Mouse (Mus musculus): Measurements from ENCODE around the gene Rps27rt.
"Not testable (repeated sequence)": the region's sequence is repeated elsewhere in the genome, so short reads cannot be mapped to it uniquely, and the experiment has no call there.

The Rps27rt gene

DNA sequence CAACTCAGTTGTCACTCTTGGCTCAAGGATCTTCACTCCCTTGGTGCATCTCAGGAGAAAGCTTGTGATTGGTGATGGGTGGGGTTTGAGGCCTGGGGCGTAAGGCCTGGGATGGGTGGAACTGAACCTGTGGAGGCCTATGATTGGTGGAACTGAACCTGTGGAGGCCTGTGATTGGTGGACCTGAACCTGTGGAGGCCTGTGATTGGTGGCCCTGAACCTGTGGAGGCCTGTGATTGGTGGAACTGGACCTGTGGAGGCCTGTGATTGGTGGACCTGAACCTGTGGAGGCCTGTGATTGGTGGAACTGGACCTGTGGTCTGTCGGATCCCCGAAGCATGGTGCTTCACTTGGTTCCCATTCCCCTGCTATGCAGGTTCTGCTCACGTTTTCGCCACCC lies 3.2 kb upstream of the Rps27rt start:
- no peak for DNase-seq (ENCODE audit: low spot score in 2 of 2)

DNA sequence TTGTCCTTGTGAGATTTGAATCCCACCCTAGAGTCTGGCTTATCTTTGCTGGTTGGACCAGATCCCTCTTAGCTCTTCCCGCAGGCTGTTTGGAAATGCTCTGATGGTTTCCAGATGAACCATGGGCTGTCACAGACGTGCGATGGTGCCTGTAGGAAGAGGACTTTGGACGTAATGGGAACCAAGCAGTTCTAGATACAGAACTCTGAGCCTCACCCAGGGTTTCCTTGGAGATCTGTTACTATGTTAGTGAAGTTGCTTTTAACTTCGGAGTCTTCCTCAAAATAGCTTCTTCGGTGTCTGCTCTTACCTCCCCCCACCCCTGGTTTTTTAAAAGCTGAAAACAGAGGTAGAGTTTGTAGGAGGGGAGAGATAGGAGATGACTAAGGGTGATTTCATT lies 2.6 kb downstream of the Rps27rt start:
- DNase-seq (ENCODE audit: low spot score in 2 of 2) = peak; percentile 35 to 60

DNA sequence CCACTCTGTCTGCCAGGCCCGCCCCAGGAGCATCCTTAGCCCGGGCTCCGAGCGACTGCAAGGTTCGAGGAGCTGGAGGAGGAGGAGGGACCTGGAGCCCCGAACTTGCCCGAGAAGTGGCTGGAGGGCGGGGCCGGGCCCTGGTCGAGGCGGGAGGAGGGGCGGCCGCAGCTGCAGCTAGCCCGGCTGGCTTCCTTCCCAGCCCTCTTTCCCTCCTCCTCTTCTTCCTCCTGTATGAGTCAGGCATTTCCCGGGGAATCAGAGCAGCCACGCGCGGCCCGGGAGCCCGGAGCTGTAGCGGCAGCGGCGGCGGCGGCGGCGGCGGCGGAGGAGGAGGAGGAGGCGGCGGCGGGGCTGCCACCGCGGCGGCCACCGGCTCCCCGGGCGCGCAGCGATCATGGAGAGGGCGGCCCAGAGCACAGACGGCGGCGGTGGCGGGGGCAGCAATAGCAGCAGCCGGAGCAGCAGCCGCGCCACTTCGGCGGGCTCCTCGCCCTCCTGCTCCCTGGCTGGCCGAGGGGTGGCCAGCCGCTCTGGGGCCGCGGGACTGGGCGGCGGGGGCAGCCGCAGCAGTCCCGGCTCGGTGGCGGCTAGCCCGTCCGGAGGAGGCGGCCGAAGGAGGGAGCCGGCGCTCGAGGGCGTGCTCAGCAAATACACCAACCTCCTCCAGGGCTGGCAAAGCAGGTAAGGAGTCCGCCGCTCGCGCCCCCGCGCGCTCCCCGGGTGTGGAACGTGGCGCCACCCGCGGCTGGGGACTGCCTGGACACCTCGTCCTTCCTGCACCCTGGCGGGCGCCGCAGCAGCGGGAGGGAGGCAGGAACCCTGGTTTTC lies 4.0 kb downstream of the Rps27rt start, which contains the start of gene Osbpl10:
Osbpl10 (plus strand) TSS at position 289 of the 831 bp plus-strand sequence.
- DNase-seq (ENCODE audit: low spot score in 2 of 2) = peak; percentile 82 to 85

DNA sequence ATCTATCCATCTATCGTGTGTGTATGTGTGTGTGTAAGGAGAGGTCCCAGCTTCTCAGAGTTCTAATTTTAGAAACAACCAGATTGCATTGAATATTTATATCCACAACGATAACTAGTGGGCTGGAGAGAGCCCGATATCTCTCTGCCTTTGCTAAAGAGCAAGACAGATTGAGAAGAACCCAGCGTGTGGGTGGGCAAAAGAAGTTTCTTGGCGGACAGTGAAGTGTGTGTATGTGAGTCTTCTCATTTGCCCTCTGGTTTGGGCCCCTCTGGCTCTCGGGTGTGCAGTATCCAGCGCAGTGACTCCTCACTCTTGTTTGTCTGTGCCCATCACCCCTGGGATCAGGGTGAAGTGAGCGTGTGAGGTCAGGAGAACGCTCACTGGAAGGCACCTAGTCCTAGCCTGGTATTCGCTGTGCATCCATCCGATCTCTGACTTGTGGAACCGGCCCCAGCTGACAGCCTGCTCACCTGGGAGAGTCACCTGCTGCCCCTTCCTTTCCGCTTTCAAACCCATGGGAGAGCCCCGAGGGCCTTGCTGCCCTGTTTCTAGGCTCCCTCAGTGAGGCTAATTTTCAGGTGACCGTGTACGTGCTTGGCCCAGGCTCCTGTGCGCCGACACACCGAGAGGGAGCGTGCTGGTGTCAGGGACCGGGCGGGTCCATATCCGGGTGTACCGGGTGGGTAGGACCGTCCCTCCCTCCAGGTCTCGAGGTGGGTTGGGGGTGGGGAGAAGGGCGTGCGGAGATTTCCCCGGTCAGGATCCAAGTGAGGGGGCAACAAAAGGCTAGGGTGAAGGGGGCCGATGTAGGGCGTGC lies 4.9 kb downstream of the Rps27rt start:
- DNase-seq (ENCODE audit: low spot score in 2 of 2) = peak; percentile 61 to 70

DNA sequence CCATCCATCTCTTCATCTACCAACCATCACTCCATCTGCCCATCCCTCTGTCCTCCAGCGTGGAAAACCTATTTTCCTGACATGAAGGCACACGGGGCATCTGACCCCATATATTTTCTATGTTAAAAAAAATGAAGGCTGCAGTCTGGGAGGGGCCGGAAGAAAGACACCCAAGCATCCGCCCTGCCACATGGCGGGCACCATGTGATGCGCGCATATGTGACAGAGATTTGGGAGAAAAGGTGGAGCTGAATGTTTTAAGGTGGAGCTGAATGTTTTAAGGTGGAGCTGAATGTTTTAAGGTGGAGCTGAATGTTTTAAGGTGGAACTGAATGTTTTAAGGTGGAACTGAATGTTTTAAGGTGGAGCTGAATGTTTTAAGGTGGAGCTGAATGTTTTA lies 16.3 kb downstream of the Rps27rt start:
- DNase-seq (ENCODE audit: low spot score in 2 of 2) = not testable (repeated sequence)

DNA sequence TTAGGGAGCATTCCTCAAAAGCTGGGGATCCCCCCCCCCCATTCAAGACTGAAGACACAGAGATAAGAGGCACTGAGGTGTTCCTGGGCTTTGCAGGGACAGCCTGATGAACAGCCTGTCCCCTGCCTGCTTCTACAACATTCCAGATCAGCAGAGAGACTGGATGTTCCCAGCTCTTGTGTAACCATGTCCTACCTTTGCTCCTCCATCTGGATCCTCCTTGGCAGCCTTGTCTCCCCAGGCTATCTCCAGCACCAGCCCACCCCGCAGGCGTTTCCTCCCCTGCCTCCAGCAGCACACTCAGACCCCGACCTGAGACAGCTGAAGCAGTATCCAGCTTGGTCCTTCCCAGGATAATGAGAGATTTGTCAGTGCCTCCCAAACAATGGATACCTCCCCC lies 18.4 kb downstream of the Rps27rt start:
- DNase-seq (ENCODE audit: low spot score in 2 of 2) = no peak

DNA sequence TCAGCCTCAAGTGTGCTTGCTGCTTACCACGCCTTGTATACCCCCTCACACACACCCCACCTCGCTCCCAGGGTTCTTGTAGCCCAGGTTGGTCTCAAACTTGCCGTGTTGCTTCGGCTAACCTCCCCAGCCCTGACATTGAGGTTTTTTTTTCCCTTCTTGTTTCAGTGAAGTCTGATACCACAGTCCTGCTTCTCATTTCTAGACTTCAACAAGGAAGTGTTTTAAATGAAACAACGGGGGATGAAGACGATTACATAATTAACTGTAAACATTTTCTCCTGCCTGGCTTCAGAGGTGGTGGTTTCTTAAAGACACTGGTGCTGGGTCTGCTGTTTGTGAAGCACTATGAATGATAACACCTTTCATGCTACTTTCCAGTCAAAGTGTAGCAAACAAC lies 21.7 kb downstream of the Rps27rt start:
- DNase-seq (ENCODE audit: low spot score in 2 of 2) = no peak

DNA sequence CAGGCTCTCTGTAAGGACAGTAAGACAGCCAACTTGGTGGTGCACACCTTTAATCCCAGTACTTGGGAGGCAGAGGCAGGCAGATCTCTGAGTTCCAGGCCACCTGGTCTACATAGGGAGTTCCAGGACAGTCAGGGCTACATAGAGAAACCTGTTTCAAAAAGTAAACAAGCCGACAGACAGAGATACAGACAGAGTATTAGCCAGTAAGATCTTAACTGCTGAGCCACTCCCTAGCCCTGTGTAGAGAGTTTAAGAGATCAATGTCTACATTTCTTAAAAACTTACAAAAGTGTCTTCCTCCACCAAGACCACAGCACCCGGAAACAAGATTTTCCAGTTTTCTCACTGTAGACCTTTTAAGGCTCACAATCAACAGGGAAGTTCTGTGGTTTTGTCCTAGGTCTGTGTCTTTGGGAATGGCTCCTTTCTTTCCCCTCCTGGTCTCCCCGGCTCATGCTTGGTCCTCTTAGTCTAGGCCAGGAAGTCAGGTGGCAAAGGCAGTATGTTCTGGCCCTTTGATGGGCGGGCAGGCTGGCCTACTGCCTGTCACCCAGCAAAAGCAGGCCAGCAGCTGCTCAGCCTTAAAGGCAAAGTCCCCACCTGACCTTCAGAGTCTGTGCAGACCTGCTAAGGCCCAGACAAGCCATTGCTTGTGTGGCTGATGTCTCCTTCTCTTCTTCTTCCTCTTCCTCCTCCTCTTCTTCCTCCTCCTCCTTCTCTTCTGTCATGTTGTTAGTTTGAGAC lies 22.3 kb downstream of the Rps27rt start:
- no peak for DNase-seq (ENCODE audit: low spot score in 2 of 2)

DNA sequence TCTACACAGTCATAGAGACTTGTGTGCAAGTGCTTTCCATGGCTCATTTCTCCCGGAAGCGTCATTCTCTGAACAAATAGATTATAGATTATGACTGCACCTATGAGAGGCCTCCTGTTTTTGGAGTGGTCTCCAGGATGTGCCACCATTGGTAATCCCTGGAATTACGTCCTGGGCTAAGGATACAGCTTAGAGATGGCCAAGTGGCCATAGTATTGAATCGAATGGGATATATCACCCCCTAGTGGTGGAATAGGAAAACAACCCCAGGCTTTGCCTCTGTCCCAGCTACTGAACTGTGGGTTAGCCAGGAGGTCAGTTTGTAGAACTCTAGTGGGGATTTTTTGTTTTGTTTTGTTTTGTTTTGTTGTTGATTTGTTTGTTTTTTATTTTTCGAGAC lies 25.6 kb downstream of the Rps27rt start:
- no peak for DNase-seq (ENCODE audit: low spot score in 2 of 2)

DNA sequence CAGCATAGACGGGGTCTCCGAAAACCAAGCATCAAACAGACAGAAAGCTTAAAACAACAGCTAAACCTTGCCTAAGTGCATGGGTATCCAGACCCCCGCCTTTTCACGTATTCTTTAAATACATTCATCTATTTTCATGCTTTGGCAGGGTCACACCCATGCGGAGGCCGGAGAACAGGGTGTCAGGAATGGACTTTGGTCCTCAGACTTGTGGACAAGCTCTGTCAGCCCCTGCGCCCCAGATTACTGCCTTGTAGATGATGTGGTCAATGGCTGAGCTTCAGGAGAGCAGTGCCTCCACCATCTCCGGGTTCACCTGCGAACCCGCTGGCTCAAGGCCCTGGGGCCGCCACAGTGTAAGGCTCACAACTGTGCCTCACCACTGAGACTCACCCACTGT lies 27.2 kb downstream of the Rps27rt start:
- no peak for DNase-seq (ENCODE audit: low spot score in 2 of 2)

DNA sequence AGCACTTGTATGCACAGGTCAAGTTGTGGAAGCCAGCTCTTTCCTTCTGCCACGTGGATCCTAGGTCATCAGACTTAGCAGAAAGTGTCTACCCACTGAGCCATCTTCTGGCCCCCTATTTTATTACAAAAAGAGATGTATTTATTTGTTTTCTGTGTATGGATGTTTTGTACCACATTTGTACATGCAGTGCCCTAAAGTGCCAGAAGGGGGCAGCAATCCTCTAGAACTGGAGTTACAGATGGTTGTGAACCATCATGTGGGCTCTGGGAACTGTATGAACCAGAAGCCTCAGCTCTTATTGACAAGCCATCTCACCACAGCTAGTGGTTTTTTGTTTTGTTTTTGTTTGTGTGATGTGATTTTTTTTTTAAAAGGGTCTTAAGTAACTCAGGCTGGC lies 29.7 kb downstream of the Rps27rt start:
- no peak for DNase-seq (ENCODE audit: low spot score in 2 of 2)

DNA sequence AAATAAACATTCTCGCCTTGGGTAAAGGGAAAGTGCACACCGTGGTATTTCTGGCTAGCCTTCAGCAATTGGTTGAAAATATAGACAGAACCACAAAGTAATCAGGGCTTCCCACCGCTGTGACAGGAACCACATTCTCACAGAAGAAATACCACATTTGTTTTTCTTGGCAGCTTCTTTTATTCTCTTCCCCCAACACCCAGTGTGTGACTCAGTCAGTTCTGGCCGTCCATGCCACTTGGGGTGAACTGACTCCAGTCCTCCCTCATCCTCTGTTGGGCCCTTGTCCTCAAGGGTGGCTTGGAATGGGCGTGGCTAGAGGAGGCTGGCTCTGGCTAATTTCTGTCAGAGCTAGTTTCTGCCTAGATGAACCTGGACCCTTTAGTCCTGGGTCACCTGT lies 34.1 kb downstream of the Rps27rt start:
- no peak for DNase-seq (ENCODE audit: low spot score in 2 of 2)

DNA sequence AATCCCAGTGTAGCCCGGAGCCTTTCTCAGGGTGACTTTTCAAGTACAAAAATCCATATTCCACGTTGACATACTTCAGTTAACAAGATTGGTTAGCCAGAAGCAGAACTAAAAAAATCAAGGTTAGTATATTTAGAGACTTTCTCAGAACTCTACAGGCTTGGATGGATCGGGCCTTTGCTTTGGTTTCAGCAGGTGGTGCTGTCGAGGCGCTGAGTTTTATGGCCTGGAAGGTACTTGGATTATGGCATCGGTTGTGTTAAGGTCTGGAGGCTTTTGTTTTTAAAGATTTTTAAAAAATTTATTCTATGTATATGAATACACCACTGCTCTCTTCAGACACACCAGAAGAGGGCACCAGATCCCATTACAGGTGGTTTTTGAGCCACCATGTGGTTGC lies 37.0 kb downstream of the Rps27rt start:
- DNase-seq (ENCODE audit: low spot score in 2 of 2) = no peak

DNA sequence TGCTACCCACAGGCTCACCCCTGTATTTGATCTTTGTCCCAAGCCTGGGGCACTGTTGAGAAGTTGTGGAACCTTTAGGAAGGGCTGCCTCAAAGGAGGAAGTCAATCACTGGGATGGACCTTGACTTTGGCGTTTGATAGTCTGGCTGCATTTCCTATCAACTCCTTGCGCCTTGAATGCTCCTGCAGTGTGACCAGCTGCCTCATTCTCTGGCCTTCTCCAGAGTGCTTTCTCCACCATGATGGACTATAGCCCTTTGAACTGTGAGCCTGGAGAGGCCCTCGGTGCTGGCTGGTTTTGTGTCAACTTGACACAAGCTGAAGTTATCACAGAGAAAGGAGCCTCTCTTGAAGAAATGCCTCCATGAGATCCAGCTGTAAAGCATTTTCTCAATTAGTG lies 37.9 kb downstream of the Rps27rt start:
- DNase-seq (ENCODE audit: low spot score in 2 of 2) = no peak

DNA sequence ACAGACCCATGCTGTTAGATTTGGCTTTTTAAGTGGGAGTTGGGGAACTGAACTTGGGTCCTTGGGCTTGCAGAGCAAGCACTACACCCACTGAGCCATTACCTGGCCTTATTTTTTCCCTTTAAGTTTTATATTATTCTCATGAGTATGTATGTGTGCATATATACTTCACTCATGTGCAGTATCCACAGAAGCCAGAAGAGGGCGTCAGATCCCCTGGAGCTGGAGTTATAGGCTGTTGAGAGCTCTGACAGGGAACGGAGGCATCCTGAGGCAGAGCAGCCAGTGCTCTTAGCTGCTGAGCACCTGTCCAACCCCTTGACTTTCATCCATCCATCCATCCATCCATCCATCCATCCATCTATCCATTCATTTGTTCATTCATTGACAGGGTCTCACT lies 45.9 kb downstream of the Rps27rt start:
- DNase-seq (ENCODE audit: low spot score in 2 of 2) = no peak

DNA sequence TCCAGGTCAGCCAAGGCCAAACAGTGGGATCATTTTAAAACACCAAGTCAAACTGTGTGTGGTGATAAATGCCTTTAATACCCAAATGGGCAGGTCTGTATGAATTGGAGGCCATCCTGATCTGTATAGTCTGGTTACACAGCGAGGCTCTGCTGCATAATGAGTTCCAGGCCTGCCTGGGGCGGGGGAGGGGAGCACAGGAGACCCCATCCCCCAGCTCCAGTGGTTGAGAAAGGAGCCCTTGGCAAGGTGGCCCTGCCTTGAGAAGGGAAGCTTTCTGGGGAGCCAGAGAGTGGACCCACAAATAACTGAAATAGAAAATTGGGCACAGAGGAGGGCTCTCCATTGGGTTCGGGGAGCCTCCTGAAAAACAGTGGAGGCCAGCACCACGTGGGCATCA lies 47.2 kb downstream of the Rps27rt start:
- DNase-seq (ENCODE audit: low spot score in 2 of 2) = no peak

DNA sequence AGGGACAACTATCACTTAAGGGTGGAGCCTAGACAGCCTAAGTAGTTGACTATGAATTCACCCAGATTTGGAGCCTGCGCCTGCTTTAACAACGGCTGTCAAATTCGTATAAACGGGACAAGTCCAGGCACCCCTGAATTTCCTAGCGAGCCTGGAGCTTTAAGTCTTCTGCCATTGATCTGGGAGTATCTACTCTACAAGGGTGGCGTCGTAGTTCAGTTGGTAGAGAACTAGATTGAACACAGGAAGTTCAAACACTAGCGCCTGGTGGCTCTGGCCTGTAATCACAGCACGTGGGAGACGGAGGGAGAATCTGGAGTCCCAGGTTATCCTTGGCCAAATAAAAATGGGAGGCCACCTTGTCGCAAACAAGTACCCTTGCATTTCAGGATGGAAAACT lies 48.3 kb downstream of the Rps27rt start:
- no peak for DNase-seq (ENCODE audit: low spot score in 2 of 2)

DNA sequence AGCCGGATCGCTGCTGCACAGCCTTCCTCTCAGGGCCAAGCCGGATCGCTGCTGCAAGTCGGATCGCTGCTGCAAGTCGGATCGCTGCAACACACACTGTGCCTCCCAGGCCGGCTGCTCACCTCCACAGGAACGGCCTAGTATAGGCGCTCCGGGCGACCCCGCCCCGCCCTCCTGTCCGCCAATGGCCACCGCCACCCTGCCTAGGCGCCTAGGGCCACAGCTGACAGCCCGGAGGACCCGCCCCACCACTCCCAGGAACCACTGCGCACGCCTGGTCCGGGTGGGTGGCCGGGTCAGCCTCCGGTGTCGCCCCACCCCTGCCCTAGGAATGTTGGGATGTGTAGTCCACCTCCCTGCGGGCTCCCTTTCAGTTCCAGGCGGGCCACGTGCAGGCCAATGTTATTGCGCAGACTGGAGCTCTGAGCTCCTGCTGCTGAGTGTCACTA lies 48.8 kb downstream of the Rps27rt start, which contains the start of gene Gpd1l:
Gpd1l (minus strand) TSS at position 265 of the 449 bp plus-strand sequence.
- DNase-seq (ENCODE audit: low spot score in 2 of 2) = peak; percentile 97 to 98

DNA sequence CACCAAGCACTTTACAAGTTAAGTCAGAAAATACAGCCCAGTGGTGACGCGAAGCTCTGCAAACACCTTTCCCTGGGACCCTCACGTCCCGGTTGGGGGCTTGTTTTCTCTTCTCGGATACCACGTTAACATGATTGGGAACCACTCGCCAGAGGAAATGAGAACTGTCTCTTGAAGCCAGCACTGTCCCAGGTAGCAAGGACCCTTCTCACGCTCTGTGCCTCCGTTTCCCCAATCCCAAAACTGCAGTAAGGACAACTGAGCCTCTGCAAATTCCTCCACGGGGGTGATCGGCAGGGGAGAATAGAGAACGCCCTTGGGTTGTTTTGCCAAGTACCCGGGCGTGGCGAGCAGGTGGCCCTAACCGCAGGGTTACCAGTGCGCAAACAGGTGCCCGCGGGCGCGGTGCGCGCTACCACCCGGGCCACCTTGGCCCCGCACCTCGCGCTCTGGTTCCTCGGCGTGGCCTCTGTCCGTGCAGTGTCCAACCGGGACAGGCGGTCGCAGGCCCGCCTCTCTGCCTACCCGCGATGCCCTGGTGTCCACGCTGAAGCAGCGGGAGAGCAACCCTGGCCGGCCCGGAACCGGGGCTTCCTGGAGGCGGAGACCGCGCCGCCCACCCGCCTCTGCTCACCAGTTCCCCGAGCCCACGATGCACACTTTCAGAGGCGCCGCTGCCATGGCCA lies 49.4 kb downstream of the Rps27rt start:
- DNase-seq (ENCODE audit: low spot score in 2 of 2) = peak in 1 of 2 experiments; percentile 12

DNA sequence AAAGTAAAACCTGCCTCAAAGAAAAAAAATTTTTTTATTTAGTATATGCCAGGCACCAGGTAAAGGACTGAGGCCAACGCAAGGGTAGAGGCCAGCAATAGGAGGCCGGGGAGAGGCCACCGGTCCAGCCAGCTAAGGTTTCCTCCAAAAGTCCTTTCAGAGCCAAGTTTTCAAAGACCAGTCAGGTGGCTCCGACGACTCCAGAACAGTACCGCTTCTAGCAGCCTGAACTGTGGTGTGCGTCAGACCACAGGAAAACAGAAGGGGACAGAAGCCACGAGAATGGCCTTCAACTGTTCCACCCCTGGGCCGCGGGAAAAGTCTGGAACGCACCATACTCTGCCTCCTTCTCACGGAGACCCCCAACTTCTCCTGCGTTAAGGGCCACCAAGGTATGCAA lies 49.9 kb downstream of the Rps27rt start:
- no peak for DNase-seq (ENCODE audit: low spot score in 2 of 2)
